Mouse (Mus musculus): Measurements from ENCODE around the gene Ccdc71. TPM values are rescaled to one million over a fixed set of nuclear protein-coding genes. Genes with fewer than 3 reads are reported as not detected.

The Ccdc71 gene
- total RNA-seq (2014; rRNA removed; ENCODE audit: low replicate concordance): 14.0 and 24.0 TPM in 2 replicates
- polyA plus RNA-seq (2015; fragmentation: Nextera tagmentation; extraction: Ambion mirVana): 25.1 and 26.2 TPM in 2 replicates

DNA sequence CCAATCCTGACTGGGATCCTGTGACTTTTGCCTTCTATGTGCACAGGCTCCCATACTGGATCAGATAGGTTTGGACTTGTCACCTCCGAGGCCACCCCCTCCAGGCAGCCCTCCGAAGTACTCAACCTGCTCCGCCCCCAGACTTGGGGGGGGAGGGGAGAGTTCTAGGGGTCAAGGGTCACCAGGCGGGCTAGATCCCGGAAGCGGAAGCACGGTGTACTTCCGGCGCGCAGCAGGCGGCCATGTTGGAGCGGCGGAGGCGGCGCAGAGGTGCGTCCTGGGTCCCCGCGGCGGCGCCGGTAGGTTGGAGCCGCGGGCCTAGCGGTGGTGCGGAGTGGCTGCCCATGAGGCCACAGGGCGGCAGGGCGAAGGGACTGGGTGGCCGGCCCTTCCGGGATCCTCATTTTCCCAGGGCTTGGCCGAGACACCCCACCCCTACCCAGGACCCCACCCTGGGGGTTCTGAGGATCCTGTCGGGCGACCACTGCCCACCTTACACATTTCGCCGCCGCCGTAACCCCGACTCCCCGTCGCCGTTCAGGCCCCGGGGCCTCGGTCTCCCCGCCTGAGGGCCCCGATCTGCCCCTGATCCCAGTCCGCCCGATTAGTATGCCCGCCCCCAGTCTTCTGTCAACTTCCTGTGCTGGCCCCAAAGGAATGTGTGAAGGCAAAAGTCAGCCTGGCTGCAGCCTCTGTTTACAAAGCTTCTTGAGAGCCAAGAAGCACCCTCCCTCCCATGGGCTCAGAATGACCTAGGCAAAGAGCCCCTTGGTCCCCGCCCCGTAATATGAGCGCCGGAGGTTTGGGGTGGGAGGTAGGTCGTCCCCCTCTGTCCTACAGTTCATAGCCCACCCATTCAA lies at the start of gene Ccdc71:
Ccdc71 (plus strand) TSS at position 209 of the 860 bp plus-strand sequence.
- under 1% methylated on average over 47 of the region's 52 CpGs for WGBS
- no peak for TF ChIP-seq CTCF (IDR thresholded peaks at IDR 0.05; ENCODE audit: low read depth)
- TF ChIP-seq EP300 (IDR thresholded peaks at IDR 0.05; ENCODE audit: low read depth): peak; percentile 58; the same call in 1 of the 2 replicates
- H3K27me3 ChIP-seq (ENCODE audit: control insufficient read depth, insufficient read depth, low read length): no peaks in the 10 kb centered on the region

DNA sequence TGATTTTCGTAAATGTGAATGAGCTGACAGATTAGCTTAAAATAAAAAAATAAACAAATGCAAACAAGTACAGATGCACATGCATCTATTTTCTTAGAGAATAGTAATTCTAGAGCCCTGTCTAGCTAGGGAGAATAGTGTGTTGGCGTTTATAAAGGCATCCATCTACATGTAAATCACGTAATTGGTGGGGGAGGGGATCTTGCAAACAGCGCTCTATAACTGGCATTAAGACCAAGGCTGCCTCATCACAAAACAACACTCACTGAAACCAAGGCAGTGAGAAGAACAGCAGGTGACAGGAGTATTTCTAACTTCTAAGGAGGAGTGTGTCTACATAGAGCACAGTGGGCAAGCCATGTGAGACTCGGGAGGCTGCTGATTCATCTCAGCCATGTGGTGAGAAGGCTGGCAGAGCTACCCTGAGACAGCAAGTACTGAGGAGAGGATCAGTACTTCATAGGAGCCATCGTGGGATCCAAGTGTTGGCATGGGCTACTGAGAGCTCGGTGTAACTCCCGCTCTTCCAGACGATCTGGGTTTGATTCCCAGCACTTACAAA lies 48.9 kb upstream of the Ccdc71 start:
- Histone ChIP-seq H3K27me3 (ENCODE audit: control insufficient read depth, insufficient read depth, low read length) (no peaks in the 10 kb centered on the region), H3K27ac (ENCODE audit: low read depth) (no peak overlapping the region), H3K9me3 (replicated peaks; ENCODE audit: control insufficient read depth, low read length) (no peaks in the 10 kb centered on the region), H3K4me1 (ENCODE audit: control insufficient read depth, insufficient read depth) (no peaks in the 10 kb centered on the region), H3K9ac (replicated peaks; ENCODE audit: low read depth, low read length) (no peak overlapping the region), H3K4me3 (ENCODE audit: low read depth, low read length) (no peak overlapping the region), H3K4me2 (ENCODE audit: low read depth, low read length) (no peak overlapping the region), H3K36me3 (replicated peaks; ENCODE audit: control insufficient read depth, insufficient read depth, low read length) (no peaks in the 10 kb centered on the region)
- TF ChIP-seq EP300 (IDR thresholded peaks at IDR 0.05; ENCODE audit: low read depth): no peak
- no peak for TF ChIP-seq CTCF (IDR thresholded peaks at IDR 0.05; ENCODE audit: low read depth)
- no peak for DNase-seq (ENCODE audit: low spot score)
- no peak for ATAC-seq (ENCODE audit: insufficient read depth, low read depth)
- WGBS: 79% methylated on average over 9 of the region's 9 CpGs

More for the DNA sequence above, at the start of gene Ccdc71:
- Histone ChIP-seq H3K27ac (ENCODE audit: low read depth) (peak within 1 kb of the TSS; percentile 84), H3K9ac (replicated peaks; ENCODE audit: low read depth, low read length) (peak within 1 kb of the TSS; percentile 79), H3K36me3 (replicated peaks; ENCODE audit: control insufficient read depth, insufficient read depth, low read length) (peaks cover 25% of the 10 kb centered on the region), H3K4me3 (ENCODE audit: low read depth, low read length) (peak within 1 kb of the TSS; percentile 67), H3K9me3 (replicated peaks; ENCODE audit: control insufficient read depth, low read length) (no peaks in the 10 kb centered on the region), H3K4me2 (ENCODE audit: low read depth, low read length) (peak within 1 kb of the TSS; percentile 92), H3K4me1 (ENCODE audit: control insufficient read depth, insufficient read depth) (peaks cover 14% of the 10 kb centered on the region)
- DNase-seq (ENCODE audit: low spot score): peak; percentile 80
- peak; percentile 90 for ATAC-seq (ENCODE audit: insufficient read depth, low read depth)

DNA sequence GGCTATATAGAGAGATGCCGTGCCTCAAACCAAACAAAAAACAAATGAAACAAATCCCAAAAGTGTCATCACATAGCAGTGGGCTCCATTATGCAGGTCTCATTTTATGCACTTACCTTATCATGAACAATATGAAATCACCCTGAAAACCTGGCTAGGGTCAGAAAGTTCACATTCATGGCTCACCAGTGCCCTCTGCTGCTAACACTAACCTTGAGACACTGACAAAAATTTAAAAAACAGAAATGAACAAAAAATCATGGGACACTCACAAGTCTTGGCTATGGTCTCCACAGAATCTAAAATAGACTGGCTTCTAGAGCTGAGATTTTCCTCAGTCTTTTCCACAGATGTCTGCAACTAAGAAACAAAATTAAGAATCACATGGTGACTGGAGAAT lies 48.1 kb upstream of the Ccdc71 start:
- H3K9ac ChIP-seq (replicated peaks; ENCODE audit: low read depth, low read length): no peak overlapping the region
- H3K27ac ChIP-seq (ENCODE audit: low read depth): no peak overlapping the region
- no peaks in the 10 kb centered on the region for H3K4me1 ChIP-seq (ENCODE audit: control insufficient read depth, insufficient read depth)
- H3K36me3 ChIP-seq (replicated peaks; ENCODE audit: control insufficient read depth, insufficient read depth, low read length): no peaks in the 10 kb centered on the region
- H3K9me3 ChIP-seq (replicated peaks; ENCODE audit: control insufficient read depth, low read length): no peaks in the 10 kb centered on the region
- no peak for DNase-seq (ENCODE audit: low spot score)
- ATAC-seq (ENCODE audit: insufficient read depth, low read depth): no peak
- WGBS: 71% methylated on average over 1 of the region's 1 CpGs
- no peaks in the 10 kb centered on the region for H3K27me3 ChIP-seq (ENCODE audit: control insufficient read depth, insufficient read depth, low read length)
- TF ChIP-seq EP300 (IDR thresholded peaks at IDR 0.05; ENCODE audit: low read depth): no peak
- TF ChIP-seq CTCF (IDR thresholded peaks at IDR 0.05; ENCODE audit: low read depth): peak; percentile 23; the same call in 1 of the 2 replicates
- no peak overlapping the region for H3K4me2 ChIP-seq (ENCODE audit: low read depth, low read length)
- no peak overlapping the region for H3K4me3 ChIP-seq (ENCODE audit: low read depth, low read length)

DNA sequence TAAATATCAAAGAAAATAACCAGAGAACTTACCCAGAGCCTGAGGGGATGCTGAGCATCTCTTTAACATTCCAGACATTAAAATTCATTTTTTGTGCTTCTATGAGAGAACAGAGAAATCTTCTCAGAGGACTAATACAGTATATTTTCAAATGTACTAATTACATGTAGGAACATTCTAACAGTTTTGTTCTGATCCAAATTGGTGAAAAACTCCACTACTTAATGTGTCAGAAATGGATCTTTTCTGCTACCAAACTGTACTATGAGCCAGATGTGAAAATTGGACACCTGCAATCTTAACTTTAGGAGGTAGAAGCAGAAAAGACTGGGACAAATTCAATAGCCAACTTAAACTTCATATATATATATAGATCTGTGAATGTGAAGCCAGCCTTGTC lies 31.9 kb upstream of the Ccdc71 start, which contains the start of gene Ccdc36:
Ccdc36 (minus strand) TSS at position 101 of the 400 bp plus-strand sequence.
- Histone ChIP-seq H3K9me3 (replicated peaks; ENCODE audit: control insufficient read depth, low read length) (no peaks in the 10 kb centered on the region), H3K4me1 (ENCODE audit: control insufficient read depth, insufficient read depth) (no peaks in the 10 kb centered on the region), H3K27me3 (ENCODE audit: control insufficient read depth, insufficient read depth, low read length) (no peaks in the 10 kb centered on the region), H3K9ac (replicated peaks; ENCODE audit: low read depth, low read length) (no peak within 1 kb of the TSS), H3K4me2 (ENCODE audit: low read depth, low read length) (no peak within 1 kb of the TSS), H3K27ac (ENCODE audit: low read depth) (no peak within 1 kb of the TSS), H3K36me3 (replicated peaks; ENCODE audit: control insufficient read depth, insufficient read depth, low read length) (no peaks in the 10 kb centered on the region), H3K4me3 (ENCODE audit: low read depth, low read length) (no peak within 1 kb of the TSS)
- no peak for TF ChIP-seq EP300 (IDR thresholded peaks at IDR 0.05; ENCODE audit: low read depth)
- no peak for TF ChIP-seq CTCF (IDR thresholded peaks at IDR 0.05; ENCODE audit: low read depth)
- DNase-seq (ENCODE audit: low spot score) (no peak), ATAC-seq (ENCODE audit: insufficient read depth, low read depth) (no peak)

DNA sequence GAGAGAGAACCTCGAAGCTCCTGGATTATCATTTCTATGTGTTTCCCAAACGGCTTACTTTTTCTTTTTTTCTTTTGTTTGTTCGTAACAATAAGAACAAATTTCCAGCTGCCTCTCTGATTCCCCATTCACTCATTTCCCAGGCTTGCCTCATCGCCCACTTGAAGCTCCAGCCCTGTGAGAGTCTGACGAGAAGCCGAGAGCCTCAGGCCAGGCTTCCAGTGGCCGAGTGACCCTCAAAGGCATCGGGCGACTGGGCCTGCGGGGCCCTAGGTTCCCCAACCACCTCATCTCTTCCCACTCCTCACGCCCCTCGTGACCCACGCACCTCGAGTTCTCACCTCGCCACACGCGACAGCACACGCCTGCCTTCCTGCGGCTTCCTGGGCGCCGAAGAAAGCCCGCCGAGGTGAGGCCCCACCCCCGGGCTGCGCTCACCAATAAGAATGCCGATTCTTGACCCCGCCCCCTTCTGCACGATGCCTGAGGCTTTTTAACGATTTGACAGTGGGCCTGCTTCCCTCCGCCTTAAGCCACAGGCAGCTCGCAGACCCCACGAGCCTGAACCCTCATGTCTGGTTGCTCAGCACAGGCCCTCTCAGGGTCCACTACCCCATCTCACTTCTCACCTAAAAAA lies 28.8 kb upstream of the Ccdc71 start:
- Histone ChIP-seq H3K4me1 (ENCODE audit: control insufficient read depth, insufficient read depth) (no peaks in the 10 kb centered on the region), H3K27ac (ENCODE audit: low read depth) (no peak overlapping the region), H3K4me3 (ENCODE audit: low read depth, low read length) (0 out of 2 replicates have a peak overlapping the region, but pooled peaks have one; percentile 12), H3K9ac (replicated peaks; ENCODE audit: low read depth, low read length) (no peak overlapping the region; the same call in 1 of the 2 replicates), H3K9me3 (replicated peaks; ENCODE audit: control insufficient read depth, low read length) (0 out of 2 replicates have a peak, but pooled peaks cover 3% of the 10 kb centered on the region), H3K27me3 (ENCODE audit: control insufficient read depth, insufficient read depth, low read length) (no peaks in the 10 kb centered on the region), H3K4me2 (ENCODE audit: low read depth, low read length) (peak overlapping the region; percentile 51), H3K36me3 (replicated peaks; ENCODE audit: control insufficient read depth, insufficient read depth, low read length) (no peaks in the 10 kb centered on the region)
- DNase-seq (ENCODE audit: low spot score) (no peak), ATAC-seq (ENCODE audit: insufficient read depth, low read depth) (no peak)
- 35% methylated on average over 32 of the region's 32 CpGs for WGBS
- no peak for TF ChIP-seq CTCF (IDR thresholded peaks at IDR 0.05; ENCODE audit: low read depth)
- TF ChIP-seq EP300 (IDR thresholded peaks at IDR 0.05; ENCODE audit: low read depth): no peak

All from heart, postnatal 0 days (tissue).